Mouse (Mus musculus): ENCODE data around the gene Olfr513.

Gene Olfr513

GRCm38 (mm10) chr7:108750673-108751072 is at the start of gene Olfr513:
Olfr513 (plus strand) TSS chr7:108750973.
- DNase-seq (ENCODE audit: low read depth, low spot score): no peak

GRCm38 (mm10) chr7:108713020-108713419 is 37.8 kb upstream of the Olfr513 start, which contains the start of gene Olfr512:
Olfr512 (plus strand) TSS chr7:108713320.
- DNase-seq (ENCODE audit: low read depth, low spot score): no peak

GRCm38 (mm10) chr7:108760411-108760810 is 9.6 kb downstream of the Olfr513 start:
- no peak for DNase-seq (ENCODE audit: low read depth, low spot score)

- no peak for DNase-seq (ENCODE audit: low read depth, low spot score)
Measured at GRCm38 (mm10) chr7:108797205-108797933, 46.6 kb downstream of the Olfr513 start.
